24 mouse cellular contexts compared by ENCODE assay signal in genomic region chr13:80224110-80224509, GRCm38 (mm10).
"Had no signal": no experiment of that assay in that cellular context is flagged by ENCODE, and none has a peak within 500 bp of the region (broad histone marks: within the 10 kb centered on the region; RNA-seq: fewer than 3 reads in every experiment).

No protein-coding gene starts in this region.

- H3K4me1 ChIP-seq: heart, embryonic 10.5 days; hindbrain, embryonic 10.5 days; hindbrain, embryonic 12.5 days; intestine, embryonic 15.5 days; limb, embryonic 15.5 days; liver, embryonic 12.5 days had no signal

- H3K27me3 ChIP-seq: heart, embryonic 12.5 days; hindbrain, embryonic 12.5 days; intestine, embryonic 15.5 days; limb, embryonic 15.5 days; liver, embryonic 12.5 days had no signal

- H3K27ac ChIP-seq: gastrocnemius, adult 2 months; heart, embryonic 10.5 days; hindbrain, embryonic 10.5 days; hindbrain, embryonic 12.5 days; hindbrain, embryonic 14.5 days; intestine, embryonic 15.5 days; layer of hippocampus, adult 2 months; left cerebral cortex, adult 2 months; limb, embryonic 15.5 days; liver, embryonic 12.5 days; liver, embryonic 14.5 days had no signal

- H3K4me2 ChIP-seq: heart, embryonic 12.5 days; hindbrain, embryonic 12.5 days; hindbrain, embryonic 14.5 days; intestine, embryonic 15.5 days; limb, embryonic 15.5 days; liver, embryonic 12.5 days had no signal

- H3K36me3 ChIP-seq: heart, embryonic 10.5 days; heart, embryonic 12.5 days; hindbrain, embryonic 10.5 days; hindbrain, embryonic 12.5 days; intestine, embryonic 15.5 days; limb, embryonic 15.5 days; liver, embryonic 12.5 days had no signal

- H3K9me3 ChIP-seq: heart, embryonic 10.5 days; heart, embryonic 12.5 days; hindbrain, embryonic 10.5 days; hindbrain, embryonic 12.5 days; intestine, embryonic 15.5 days; limb, embryonic 15.5 days; liver, embryonic 12.5 days had no signal

- H3K9ac ChIP-seq: heart, embryonic 12.5 days; hindbrain, embryonic 12.5 days; hindbrain, embryonic 14.5 days; intestine, embryonic 15.5 days; limb, embryonic 15.5 days; liver, embryonic 12.5 days; liver, embryonic 14.5 days had no signal

- ATAC-seq: hindbrain, embryonic 16.5 days; inflammation-experienced regulatory T-cells, adult 6 months; intestine, embryonic 15.5 days; intestine, postnatal 0 days; liver, embryonic 12.5 days had no signal

- H3K4me3 ChIP-seq: gastrocnemius, adult 2 months; heart, embryonic 10.5 days; heart, embryonic 12.5 days; hindbrain, embryonic 10.5 days; hindbrain, embryonic 12.5 days; intestine, embryonic 15.5 days; layer of hippocampus, adult 2 months; left cerebral cortex, adult 2 months; limb, embryonic 15.5 days; liver, embryonic 12.5 days had no signal

- DNase-seq: gastrocnemius, adult 2 months; gastrocnemius, postnatal 10 days; gastrocnemius, postnatal 25 days; heart, adult 18-20 months; heart, postnatal 10 days; kidney, adult 18-20 months; kidney, adult 8-10 months; kidney, postnatal 10 days; kidney, postnatal 25 days; kidney, postnatal 4 days had no signal
